Mouse (Mus musculus) spleen, adult 18-20 months (tissue): ENCODE data around the gene Prss56.
A peak's percentile ranks its signal among the peaks of the same experiment; 100 is the strongest.

Experiments
- DNase-seq, 2 experiments: peaks; one replicate each; pipeline ENCODE4 v3.0.0; 2022; ENCODE audit warnings: mixed read lengths in 2 of 2

Prss56 gene

DNA sequence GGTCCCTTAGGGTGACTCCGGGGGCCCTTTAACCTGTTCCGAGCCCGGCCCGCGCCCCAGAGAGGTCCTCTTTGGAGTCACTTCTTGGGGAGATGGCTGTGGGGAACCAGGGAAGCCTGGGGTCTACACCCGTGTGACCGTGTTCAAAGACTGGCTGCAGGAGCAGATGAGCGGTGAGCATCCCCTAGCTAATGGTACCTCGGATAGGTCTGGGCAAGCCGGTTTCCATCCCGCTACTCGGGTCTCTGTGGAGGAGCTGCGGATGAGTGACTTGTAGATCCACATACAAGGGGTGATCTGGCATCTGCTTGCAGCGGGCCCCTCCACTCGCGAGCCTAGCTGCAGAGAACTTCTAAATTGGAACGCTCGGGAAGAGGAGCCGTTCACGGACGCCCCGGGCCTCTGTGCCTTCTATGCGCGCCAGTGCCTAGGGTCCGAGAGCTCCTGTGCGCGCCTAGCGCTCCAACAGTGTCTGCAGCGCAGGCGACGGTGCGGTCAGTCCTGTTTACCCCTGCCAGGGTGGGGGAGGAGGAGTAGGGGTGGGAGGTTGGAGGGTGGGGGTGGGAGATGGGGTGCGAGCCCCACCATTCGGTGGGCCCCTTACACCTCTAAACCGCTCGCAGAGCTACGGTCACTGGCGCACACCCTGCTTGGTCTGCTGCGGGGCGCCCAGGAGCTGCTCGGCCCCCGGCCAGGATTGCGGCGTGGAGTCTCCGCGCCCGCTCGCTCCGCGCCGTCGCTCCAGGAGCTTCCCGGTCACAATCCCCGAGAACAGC, 3.3 kb downstream of the Prss56 start:
- no peak for DNase-seq

DNA sequence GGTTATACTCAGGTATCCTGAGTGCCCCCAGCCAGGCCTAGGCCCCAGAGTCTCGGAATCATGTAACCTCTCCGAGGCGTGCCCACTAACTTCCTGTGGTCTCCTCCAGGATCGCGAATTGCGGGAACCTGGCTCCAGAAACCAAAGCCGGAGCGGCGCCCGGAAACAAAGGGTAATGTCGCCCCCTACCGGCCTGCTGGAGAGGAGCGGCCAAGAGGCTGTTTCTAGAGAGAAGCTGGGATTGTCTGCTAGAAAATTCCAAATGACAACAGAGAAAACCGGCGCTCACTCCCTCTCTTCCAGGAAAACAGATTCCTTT, 3.9 kb downstream of the Prss56 start:
- DNase-seq: peak; percentile 19 to 58

DNA sequence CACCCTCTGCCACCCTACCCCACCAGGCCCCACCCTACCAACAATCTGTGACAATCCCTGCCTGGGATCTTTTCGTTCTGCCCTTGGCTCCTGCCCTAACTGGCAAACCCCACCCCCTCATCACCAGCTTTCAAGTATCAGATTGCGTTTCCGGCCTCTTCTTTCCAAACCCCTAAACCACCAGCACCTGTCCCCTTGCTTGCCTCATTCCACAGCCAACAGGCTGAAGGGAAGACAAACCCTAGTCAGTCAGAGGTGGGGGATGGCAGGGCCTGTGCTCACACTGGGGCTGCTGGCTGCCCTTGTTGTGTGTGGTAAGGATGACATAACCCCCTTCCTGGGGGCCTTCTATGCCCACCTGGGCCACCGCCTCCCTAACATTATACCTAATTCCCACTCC, 7.3 kb downstream of the Prss56 start, which contains the start of gene Chrnd:
Chrnd (plus strand) TSS at position 179 of the 400 bp plus-strand sequence.
- no peak for DNase-seq

DNA sequence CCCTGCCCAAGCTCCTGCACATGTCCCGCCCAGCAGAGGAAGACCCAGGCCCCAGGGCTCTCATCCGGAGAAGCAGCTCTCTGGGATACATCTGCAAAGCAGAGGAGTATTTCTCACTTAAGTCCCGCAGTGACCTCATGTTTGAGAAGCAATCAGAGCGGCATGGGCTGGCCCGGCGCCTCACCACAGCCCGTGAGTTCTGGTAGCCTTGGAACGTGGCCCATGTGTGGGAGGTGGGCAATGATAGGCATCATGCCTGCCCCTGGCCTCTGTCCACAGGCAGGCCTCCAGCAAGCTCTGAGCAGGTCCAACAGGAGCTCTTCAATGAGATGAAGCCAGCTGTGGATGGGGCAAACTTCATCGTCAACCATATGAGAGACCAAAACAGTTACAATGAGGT, 14.2 kb downstream of the Prss56 start:
- no peak for DNase-seq

DNA sequence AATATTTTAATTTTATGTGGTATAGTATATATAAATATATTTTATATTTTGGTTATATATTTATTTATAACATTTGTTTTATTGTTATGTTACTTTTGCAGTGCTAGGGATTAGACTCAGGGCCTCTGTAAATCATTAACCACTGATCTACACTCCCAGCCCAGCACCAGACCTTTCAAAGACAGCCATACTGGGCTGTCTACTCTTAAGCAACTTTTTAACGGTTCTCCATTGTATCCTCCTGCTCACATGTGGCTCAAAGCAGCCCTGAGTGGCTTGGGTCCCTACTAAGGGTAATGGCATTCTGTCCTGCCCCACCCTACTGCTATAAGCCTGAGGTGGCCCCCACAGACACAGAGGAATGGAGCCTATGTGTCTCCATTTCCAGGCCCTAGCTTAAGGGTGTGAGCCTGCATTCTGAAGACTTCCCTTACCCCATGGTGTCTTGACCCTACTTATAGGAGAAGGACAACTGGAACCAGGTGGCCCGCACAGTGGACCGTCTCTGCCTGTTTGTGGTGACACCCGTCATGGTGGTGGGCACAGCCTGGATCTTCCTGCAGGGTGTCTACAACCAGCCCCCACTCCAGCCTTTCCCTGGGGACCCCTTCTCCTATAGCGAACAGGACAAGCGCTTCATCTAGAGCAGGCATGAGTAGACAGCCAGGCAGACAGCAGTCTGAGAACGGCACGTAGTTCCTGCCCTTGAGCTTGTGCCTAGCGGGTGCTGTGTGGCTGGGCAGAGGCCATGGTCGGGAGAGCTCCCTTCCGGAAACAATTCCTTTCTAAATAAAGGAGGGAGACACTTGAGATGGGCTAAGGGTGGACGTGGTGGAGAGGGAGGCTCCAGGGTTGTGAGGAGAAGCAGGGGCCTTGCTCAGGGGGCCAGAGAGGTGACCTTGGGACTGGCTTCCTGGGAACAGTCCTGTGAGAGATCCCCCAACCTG, 15.3 kb downstream of the Prss56 start:
- no peak for DNase-seq

DNA sequence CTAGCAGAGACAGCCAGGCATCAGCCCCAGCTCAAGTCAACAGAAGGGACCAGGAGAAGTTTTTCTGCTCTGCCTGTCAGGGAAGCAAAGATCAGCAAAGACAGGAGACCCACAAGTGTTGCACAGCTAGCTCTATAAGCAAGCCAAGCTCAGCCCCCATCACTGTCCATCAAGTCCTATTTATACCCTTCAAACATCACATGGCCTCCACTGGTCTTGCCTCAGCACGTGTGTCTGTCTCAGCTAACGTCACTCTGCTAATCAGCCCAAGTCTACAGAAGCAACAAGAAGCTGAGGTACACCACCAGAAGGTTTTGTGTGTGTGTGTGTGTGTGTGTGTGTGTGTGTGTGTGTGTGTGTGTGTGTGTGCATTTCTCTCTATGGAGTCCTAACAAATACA, 17.7 kb downstream of the Prss56 start:
- DNase-seq: no peak

DNA sequence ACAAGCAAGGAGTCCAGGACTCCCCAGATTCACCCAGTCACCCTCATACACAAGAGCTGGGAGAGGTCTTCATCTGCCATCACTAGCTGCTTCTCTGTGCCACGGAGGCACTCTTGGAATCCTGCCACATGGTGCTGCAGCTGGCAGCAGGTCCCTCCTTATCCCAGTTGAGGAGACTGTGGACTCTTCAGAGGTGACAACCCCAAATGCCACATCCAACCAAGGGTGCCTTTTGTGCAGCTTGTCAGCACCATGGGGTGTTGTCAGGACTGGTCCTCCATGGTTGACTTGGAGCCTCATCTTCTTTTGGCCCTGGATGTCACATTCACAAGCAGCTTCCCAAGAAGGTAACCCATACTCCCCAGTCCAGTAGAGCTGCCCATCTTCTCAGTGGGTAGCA, 18.7 kb downstream of the Prss56 start:
- no peak for DNase-seq

DNA sequence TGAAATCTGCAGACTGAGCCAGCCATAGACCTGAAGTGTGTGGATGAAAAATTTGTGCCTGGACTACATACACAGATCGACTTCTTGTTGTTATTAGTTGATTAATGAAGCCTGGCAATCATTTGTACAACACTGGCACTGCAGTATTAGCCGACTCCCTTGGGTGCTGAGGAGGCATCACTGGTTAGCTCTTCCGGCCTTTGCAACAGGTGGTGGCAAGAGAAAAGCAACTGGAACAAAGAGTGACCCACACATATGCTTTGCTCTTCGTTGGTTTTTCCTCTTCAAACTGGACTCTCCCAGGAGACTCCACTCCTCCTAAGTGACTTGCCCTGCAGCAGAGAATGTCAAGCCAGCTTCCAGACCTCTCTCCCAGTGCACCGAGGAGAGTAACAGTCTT, 20.7 kb downstream of the Prss56 start:
- no peak for DNase-seq

DNA sequence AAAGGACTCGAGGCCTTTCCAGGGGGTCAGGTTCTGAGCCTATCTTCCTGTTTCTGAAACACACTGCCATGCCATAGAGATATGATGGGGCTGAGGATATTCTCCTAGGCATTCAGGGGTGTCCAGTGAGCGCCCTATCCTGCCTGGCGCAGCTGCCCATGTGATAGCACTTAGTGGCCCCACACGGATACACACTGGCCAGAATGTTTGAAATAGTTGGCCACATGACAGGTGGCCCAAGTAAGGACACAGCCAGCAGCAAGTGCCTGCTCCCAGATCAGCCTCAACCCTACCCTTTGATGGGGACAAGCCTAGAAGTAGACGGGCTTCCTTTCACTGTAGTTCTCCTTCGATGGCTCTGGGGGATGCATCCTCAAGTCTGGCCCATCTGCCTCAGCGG, 21.4 kb downstream of the Prss56 start, which contains the start of gene Chrng:
Chrng (plus strand) TSS at position 193 of the 400 bp plus-strand sequence.
- no peak for DNase-seq

DNA sequence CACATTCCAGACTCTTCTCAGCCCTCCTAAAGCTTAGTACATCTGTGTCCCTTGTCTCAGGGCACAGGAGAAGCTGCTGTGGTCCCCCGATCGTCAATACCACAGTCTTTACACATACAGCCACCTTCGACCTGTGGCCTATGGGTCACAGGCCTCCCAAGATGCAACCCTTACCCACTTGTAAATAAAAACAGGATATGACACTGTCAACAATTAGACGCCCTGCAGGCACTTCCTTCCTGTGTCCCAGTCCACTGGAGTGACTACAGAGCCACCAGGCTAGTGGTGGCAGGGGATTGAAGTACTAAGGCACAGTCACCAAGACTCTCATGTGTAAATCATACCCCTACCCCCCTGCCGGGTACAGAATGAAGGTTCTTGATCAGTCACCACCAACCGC, 21.9 kb downstream of the Prss56 start:
- no peak for DNase-seq

DNA sequence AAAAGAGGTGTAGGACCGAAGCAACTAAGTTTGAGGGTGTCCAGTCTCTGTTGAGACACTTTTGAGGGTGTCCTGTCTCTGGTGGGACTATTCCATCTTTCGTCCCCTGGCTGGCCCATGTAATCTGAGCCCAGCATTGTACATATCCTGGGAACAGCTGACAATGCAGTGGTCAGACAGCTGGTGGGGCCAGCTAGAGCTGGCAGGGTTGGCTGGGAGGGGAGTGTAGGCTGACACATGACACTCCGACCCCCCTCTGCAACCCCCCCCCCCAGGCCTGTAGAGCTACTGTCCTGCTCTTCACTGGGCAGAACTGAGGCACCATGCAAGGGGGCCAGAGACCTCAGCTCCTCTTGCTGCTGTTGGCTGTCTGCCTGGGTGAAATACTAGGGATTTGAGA, 22.4 kb downstream of the Prss56 start:
- no peak for DNase-seq

DNA sequence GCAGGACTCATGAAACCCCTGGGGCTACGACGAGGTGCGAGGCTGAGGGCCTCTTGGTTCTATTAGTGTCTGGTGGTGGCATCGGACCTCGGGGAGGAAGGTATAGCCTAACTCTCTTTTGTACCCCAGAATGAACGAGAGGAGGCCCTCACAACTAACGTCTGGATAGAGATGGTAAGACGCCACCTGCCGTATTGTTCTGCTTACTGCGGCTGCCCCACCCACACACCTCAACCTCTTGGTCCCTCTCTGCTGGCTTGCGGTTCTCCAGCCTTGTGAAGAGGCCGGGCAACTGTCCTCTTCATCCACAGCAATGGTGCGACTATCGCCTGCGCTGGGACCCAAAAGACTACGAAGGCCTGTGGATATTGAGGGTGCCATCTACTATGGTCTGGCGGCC, 23.2 kb downstream of the Prss56 start:
- DNase-seq: no peak

DNA sequence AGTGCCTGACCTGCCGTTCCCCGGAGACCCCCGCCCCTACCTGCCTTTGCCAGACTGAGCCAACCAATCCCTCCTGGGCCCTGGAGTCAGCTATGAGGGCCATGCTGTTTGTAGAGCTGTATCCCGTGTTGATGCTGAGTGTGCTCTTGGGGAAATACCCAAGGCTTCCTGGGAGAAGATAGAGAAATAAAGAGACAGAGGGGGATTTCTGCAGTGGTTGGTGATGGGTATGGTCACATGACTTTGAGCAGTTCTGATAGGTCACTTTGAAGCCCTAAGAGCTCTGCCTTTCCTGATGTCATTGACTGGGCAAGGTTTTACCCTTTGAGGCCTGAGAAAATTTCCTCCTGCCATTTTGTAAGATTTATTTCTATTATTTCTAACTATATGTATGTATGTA, 28.3 kb downstream of the Prss56 start:
- no peak for DNase-seq

DNA sequence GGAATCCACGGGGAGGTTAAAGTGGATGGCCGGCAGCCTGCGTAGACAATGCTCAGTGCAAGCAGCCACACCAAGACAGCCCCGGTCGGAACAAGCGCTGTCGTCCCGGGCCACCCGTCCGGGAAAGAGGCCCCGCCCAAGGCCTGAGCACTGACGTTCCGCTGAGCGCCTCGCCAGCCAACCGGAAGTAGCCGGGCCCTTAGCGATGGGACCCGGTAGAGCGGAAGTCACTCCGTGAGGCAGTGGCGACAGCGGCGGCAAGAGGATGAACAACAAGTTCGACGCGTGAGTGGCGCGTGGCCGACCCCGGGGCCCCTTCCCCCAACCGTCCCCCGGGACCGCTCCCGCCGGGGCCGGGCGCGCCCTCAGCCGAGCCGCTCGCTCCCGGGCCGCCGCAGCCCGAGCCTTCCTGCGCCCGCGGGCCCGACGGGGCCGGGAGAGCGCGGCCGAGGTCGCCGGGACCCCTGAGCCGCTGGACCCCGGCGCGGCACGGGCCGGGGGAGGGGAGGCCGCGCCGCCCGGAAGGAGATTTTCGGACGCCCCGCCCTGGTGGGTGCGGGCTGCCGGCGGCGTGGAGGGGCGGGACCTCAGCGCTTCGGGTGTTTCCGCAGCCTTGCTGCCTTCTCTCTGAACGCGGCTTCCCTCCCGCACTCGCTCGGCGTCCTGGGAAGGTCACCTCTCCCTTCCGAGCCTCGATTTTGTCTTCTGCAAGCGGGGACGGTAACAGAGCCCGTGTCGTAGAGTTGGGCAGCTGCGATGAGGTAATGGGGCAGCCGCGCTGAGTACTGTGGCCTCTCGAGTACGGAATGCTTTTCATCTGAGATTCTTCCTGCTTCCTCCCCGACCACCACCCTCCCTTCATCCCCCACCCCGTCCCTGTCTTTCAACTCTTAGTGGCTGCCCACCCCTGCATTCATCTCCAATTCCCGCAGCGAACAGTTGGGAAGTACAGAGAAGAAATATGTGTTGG, 30.9 kb downstream of the Prss56 start, which contains the start of gene Eif4e2:
Eif4e2 (plus strand) TSS at position 180 of the 970 bp plus-strand sequence.
- peak; percentile 88 to 89 for DNase-seq

DNA sequence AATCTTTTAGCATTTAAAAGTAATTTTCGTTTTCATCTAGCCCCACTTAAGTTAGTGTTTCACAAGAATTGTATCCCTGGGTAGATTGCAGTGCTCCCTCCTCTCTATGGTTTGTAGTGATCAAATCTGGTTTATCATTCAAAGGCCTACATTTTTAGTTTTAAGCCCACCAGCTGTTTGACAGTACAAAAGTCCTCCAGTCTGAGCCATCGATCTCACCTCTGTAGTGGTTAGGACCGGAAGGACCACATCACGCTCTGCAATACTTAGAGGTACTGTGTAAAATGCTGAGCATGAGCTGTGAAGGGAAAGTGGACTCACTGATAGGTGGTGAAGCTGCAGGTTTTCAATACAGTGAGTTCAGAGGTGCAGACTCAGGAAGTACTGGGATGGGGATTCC, 31.6 kb downstream of the Prss56 start:
- DNase-seq: no peak

DNA sequence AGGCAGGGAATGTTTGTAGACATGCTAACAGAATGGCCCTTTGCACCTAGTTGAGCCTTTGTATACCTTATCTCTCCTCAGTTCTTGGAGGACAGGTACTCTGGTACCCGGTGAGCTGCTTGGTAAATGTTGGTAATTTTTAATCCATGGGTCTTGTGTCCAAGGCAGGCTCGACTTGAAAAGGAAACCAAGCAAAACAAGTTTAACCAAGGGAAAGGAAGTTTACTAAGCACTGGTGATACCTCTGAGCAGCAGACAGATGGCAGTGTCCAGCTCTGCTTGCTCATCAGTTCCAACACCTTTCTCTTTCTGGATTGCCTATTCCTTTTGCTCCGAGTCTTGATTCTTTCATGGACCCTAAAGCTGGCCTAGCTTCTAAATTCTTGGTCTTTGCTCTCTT, 34.8 kb downstream of the Prss56 start:
- no peak for DNase-seq

DNA sequence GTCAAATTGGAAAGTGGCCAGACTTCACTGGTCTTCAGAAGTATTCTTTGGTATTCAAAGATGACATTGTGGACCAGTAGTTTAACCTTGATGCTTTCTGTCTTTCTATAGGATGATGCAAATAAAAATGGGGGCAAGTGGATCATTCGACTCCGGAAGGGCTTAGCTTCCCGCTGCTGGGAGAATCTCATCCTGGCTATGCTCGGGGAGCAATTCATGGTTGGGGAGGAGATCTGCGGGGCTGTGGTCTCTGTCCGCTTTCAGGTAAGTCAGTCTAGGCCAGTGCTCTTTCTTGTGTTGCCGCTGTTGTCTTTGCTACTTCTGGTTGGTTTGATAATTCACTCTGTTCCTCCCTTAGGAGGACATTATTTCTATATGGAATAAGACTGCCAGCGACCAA, 42.6 kb downstream of the Prss56 start:
- no peak for DNase-seq

DNA sequence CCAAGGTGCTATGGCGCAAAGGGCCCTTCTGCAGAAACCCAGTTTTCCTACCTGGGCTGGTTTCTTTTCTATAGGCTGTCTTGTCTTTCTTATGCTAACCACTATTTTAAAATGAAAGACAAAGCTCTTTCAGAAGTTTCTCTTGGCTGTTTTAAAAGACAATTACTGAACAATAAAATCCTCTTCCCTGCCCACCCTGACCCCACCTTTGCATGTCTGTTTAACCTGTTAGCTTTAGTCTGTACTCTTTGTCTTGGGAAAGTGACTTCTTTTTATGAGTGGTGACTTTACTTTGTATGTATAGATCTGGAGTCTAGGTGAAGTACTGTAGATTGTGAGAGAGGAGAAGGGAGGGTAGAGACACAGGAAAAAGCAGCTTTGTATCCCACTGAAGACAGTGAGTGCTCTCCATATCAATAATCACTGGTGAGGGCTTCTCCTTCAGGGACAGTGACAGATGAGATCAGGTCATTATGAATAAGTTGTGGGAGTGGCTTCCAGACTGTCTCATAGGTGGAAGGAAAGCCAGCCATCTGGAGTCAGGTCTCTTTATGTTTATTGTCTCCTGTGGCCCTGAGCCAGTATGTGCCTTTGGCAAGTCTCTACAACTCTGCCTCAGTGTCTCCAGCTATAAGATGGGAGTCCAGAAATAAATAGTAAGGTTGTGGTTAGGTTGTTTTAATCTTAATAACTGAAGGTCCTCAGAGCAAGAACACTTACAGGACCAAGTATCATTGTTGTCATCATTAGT, 43.5 kb downstream of the Prss56 start:
- no peak for DNase-seq

DNA sequence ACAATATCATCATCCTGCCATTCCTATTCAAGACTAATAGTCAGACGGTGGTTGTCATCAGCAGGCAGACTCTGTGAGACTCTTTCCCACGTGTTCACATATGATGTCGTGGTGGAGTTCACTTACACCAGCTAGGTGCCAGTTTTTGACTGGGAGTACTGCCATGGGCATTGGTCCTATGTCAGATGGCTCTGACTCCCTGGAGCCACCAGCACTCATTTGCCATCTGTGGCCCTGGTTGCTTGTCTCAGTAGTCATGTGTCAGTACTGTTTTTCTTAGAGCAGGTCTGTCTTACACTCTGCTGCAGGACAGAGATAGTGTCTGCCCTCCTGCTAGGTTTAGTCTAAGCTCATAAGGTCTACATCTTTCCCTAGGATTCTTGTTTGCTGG, 44.0 kb downstream of the Prss56 start:
- DNase-seq: no peak

DNA sequence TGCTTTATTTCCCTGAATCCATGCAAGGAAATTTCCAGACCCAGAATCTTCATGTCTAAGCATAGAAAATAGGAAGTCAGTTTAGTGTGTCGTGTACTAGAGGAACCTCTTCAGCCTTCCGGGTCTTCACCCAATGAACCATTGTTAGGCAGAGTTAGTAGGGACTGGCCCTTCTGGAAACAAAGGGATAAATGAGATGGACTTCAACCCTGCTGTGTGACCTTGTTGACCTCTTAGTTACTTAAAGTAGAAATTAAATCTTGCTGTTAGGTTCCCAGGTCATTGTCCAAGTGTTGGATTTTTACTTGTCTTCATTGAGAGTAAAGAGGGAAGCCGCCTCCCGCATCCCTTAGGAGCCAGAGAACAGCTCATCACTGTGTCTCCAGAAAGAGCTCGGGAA, 47.5 kb downstream of the Prss56 start:
- no peak for DNase-seq

DNA sequence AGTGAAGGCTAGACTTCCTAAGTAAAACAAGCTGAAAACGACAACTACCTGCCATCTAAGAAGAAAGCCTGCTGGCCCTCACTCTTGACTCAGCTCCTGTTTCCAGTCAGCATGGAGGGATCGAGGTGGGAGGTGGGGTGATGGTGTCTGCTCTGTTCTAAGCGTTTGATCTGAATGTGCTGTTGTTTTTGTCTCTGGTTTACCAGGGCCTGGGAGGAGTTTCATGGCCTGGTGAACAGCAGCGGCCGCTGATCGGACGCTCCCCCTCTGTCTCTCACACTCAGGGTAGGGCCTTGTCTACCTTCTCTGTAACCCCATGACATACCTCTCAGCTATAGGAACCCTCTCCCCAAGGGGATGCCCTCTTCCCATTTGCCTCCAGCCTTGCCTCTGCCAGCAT, 49.1 kb downstream of the Prss56 start:
- no peak for DNase-seq
